Mouse (Mus musculus) stomach, embryonic 14.5 days (tissue): ENCODE results near the gene Kdm8. TPM values are rescaled to one million over a fixed set of nuclear protein-coding genes. Genes with fewer than 3 reads are reported as not detected.

ENCODE experiments used
- ATAC-seq: fragments of 200-750 bp; cut with Nextera tagmentation; 2 replicates; pipeline ENCODE4 v1.8.0; 2017; ENCODE audit warnings: low read depth, moderate TSS enrichment; ENCODE audit not compliant: insufficient number of reproducible peaks, insufficient read depth, low FRiP score
- H3K27ac ChIP-seq: fragments of 300-500 bp; sonication (generic); 2 replicates; pipeline ENCODE4 v1.5.1; 2014; ENCODE audit warnings: mild to moderate bottlenecking, low read length, moderate library complexity, mixed read lengths
- H3K27me3 ChIP-seq: fragments of 300-500 bp; sonication (generic); 2 replicates; pipeline ENCODE4 v1.6.1; 2014; ENCODE audit warnings: low read length, control low read depth, mixed read lengths; ENCODE audit not compliant: control insufficient read depth, insufficient read depth
- H3K36me3 ChIP-seq: fragments of 300-500 bp; sonication (generic); 2 replicates; pipeline ENCODE4 v1.6.1; 2014; ENCODE audit warnings: mild to moderate bottlenecking, control low read depth, low read length, moderate library complexity, mixed read lengths; ENCODE audit not compliant: control insufficient read depth, insufficient read depth
- H3K4me1 ChIP-seq: fragments of 300-500 bp; sonication (generic); 2 replicates; pipeline ENCODE4 v1.6.1; 2014; ENCODE audit warnings: low read length, control low read depth, mixed read lengths; ENCODE audit not compliant: control insufficient read depth, insufficient read depth
- H3K4me2 ChIP-seq: fragments of 300-500 bp; sonication (generic); replicated peaks from 2 replicates; pipeline ENCODE4 v1.6.1; 2014; ENCODE audit warnings: low read depth, low read length, control low read depth
- H3K4me3 ChIP-seq: fragments of 300-500 bp; sonication (generic); 2 replicates; pipeline ENCODE4 v1.5.1; 2014; ENCODE audit warnings: low read depth, low read length, control low read depth
- H3K9ac ChIP-seq: fragments of 300-500 bp; sonication (generic); replicated peaks from 2 replicates; pipeline ENCODE4 v1.6.1; 2014; ENCODE audit warnings: low read depth, mild to moderate bottlenecking, control low read depth, low read length, moderate library complexity, mixed read lengths
- H3K9me3 ChIP-seq: fragments of 300-500 bp; sonication (generic); 2 replicates; pipeline ENCODE4 v1.6.1; 2016; ENCODE audit warnings: low read depth, low read length, control low read depth; ENCODE audit not compliant: control insufficient read depth
- WGBS: fragments of 180-500 bp; shearing (Covaris S2); extraction: QIAGEN DNeasy Blood & Tissue Kit; methylation state at CpG from one replicate; pipeline ENCODE4 v1.1.7; 2014; 5-methylcytosine and 5-hydroxymethylcytosine counted together
- polyA plus RNA-seq: library from polyadenylated mRNA; unstranded; fragments of >200 nt; fragmentation: Nextera tagmentation; extraction: Ambion mirVana; gene quantifications from 2 replicates; pipeline ENCODE4 v1.2.1, GENCODE M21; 2014

The Kdm8 gene
- polyA plus RNA-seq, 1 experiment from 2014 or later = 10.2 TPM

- H3K27ac ChIP-seq = no peak overlapping the region
- 65% methylated on average over 13 of the region's 13 CpGs for WGBS
- no peak overlapping the region for H3K4me3 ChIP-seq
- H3K9me3 ChIP-seq = no peaks in the 10 kb centered on the region
- no peaks in the 10 kb centered on the region for H3K27me3 ChIP-seq
- H3K4me1 ChIP-seq = no peaks in the 10 kb centered on the region
- H3K36me3 ChIP-seq = no peaks in the 10 kb centered on the region
- no peak overlapping the region for H3K9ac ChIP-seq
- no peak overlapping the region for H3K4me2 ChIP-seq
- ATAC-seq = no peak
Measured at GRCm38 (mm10) chr7:125499927-125500868, 55.7 kb downstream of the Kdm8 start.

- Histone ChIP-seq H3K27me3 (no peaks in the 10 kb centered on the region), H3K4me3 (no peak overlapping the region), H3K36me3 (no peaks in the 10 kb centered on the region), H3K4me1 (no peaks in the 10 kb centered on the region), H3K4me2 (no peak overlapping the region), H3K27ac (no peak overlapping the region), H3K9me3 (no peaks in the 10 kb centered on the region), H3K9ac (no peak overlapping the region)
- ATAC-seq = no peak
- 88% methylated on average over 7 of the region's 7 CpGs for WGBS
Measured at GRCm38 (mm10) chr7:125500879-125501278, 56.4 kb downstream of the Kdm8 start.

- H3K4me1 ChIP-seq = no peaks in the 10 kb centered on the region
- no peak for ATAC-seq
- 86% methylated on average over 5 of the region's 5 CpGs for WGBS
Measured at GRCm38 (mm10) chr7:125503374-125504092, 59.1 kb downstream of the Kdm8 start.

GRCm38 (mm10) chr7:125504618-125505017 lies 60.1 kb downstream of the Kdm8 start:
- 85% methylated on average over 5 of the region's 5 CpGs for WGBS
- no peak overlapping the region for H3K4me2 ChIP-seq

More at GRCm38 (mm10) chr7:125503374-125504092, 59.1 kb downstream of the Kdm8 start:
- Histone ChIP-seq H3K36me3 (no peaks in the 10 kb centered on the region), H3K9me3 (no peaks in the 10 kb centered on the region), H3K4me2 (no peak overlapping the region), H3K9ac (no peak overlapping the region), H3K27ac (no peak overlapping the region), H3K4me3 (no peak overlapping the region), H3K27me3 (no peaks in the 10 kb centered on the region)

GRCm38 (mm10) chr7:125505568-125505967 lies 61.1 kb downstream of the Kdm8 start:
- no peak overlapping the region for H3K4me2 ChIP-seq
- no peak for ATAC-seq
- H3K27me3 ChIP-seq = no peaks in the 10 kb centered on the region
- no peak overlapping the region for H3K4me3 ChIP-seq
- H3K36me3 ChIP-seq = no peaks in the 10 kb centered on the region
- H3K4me1 ChIP-seq = no peaks in the 10 kb centered on the region
- no peaks in the 10 kb centered on the region for H3K9me3 ChIP-seq
- 83% methylated on average over 10 of the region's 10 CpGs for WGBS
- H3K27ac ChIP-seq = no peak overlapping the region
- H3K9ac ChIP-seq = no peak overlapping the region

More at GRCm38 (mm10) chr7:125504618-125505017, 60.1 kb downstream of the Kdm8 start:
- Histone ChIP-seq H3K27me3 (no peaks in the 10 kb centered on the region), H3K36me3 (no peaks in the 10 kb centered on the region), H3K4me1 (no peaks in the 10 kb centered on the region), H3K9me3 (no peaks in the 10 kb centered on the region), H3K4me3 (no peak overlapping the region), H3K9ac (no peak overlapping the region), H3K27ac (no peak overlapping the region)
- ATAC-seq = no peak

- 84% methylated on average over 2 of the region's 2 CpGs for WGBS
- Histone ChIP-seq H3K4me3 (no peak overlapping the region), H3K27me3 (no peaks in the 10 kb centered on the region), H3K9ac (no peak overlapping the region), H3K9me3 (no peaks in the 10 kb centered on the region), H3K36me3 (no peaks in the 10 kb centered on the region), H3K4me2 (no peak overlapping the region), H3K27ac (no peak overlapping the region), H3K4me1 (no peaks in the 10 kb centered on the region)
- ATAC-seq = no peak
Measured at GRCm38 (mm10) chr7:125507279-125507678, 62.8 kb downstream of the Kdm8 start.

- no peaks in the 10 kb centered on the region for H3K27me3 ChIP-seq
- ATAC-seq = no peak
- H3K36me3 ChIP-seq = no peaks in the 10 kb centered on the region
- H3K4me1 ChIP-seq = no peaks in the 10 kb centered on the region
- H3K4me2 ChIP-seq = no peak overlapping the region
- no peak overlapping the region for H3K9ac ChIP-seq
- 74% methylated on average over 5 of the region's 5 CpGs for WGBS
- no peak overlapping the region for H3K27ac ChIP-seq
- no peak overlapping the region for H3K4me3 ChIP-seq
- no peaks in the 10 kb centered on the region for H3K9me3 ChIP-seq
Measured at GRCm38 (mm10) chr7:125511432-125511831, 67.0 kb downstream of the Kdm8 start.

GRCm38 (mm10) chr7:125511852-125512251 lies 67.4 kb downstream of the Kdm8 start:
- no peaks in the 10 kb centered on the region for H3K27me3 ChIP-seq
- H3K9ac ChIP-seq = no peak overlapping the region
- no peak overlapping the region for H3K4me3 ChIP-seq
- WGBS = 65% methylated on average over 2 of the region's 2 CpGs
- H3K4me1 ChIP-seq = no peaks in the 10 kb centered on the region
- H3K27ac ChIP-seq = no peak overlapping the region
- no peak overlapping the region for H3K4me2 ChIP-seq
- no peaks in the 10 kb centered on the region for H3K9me3 ChIP-seq
- ATAC-seq = no peak
- no peaks in the 10 kb centered on the region for H3K36me3 ChIP-seq
